Mouse (Mus musculus) embryonic facial prominence, embryonic 14.5 days (tissue): Measurements from ENCODE around the gene Rack1. TPM values are rescaled to one million over a fixed set of nuclear protein-coding genes. Genes with fewer than 3 reads are reported as not detected.

Experiments used
- ATAC-seq: fragments of 200-750 bp; cut with Nextera tagmentation; 2 replicates; pipeline ENCODE4 v1.8.0; 2017; ENCODE audit warnings: low read depth, moderate number of reproducible peaks, moderate TSS enrichment
- DNase-seq: peaks from one replicate; pipeline ENCODE4 v3.0.0-alpha.2; 2015; ENCODE audit warnings: low spot score
- H3K27ac ChIP-seq: fragments of 300-500 bp; sonication (generic); replicated peaks from 2 replicates; pipeline ENCODE4 v1.5.1; 2014; ENCODE audit warnings: low read depth, mild to moderate bottlenecking, low read length, moderate library complexity
- H3K27me3 ChIP-seq: fragments of 300-500 bp; sonication (generic); replicated peaks from 2 replicates; pipeline ENCODE4 v1.6.1; 2014; ENCODE audit warnings: low read length; ENCODE audit not compliant: control insufficient read depth, insufficient read depth
- H3K36me3 ChIP-seq: fragments of 300-500 bp; sonication (generic); 2 replicates; pipeline ENCODE4 v1.6.1; 2014; ENCODE audit warnings: low read length, mixed read lengths; ENCODE audit not compliant: control insufficient read depth, insufficient read depth
- H3K4me1 ChIP-seq: fragments of 300-500 bp; sonication (generic); 2 replicates; pipeline ENCODE4 v1.6.1; 2014; ENCODE audit warnings: antibody characterized with exemption, low read length; ENCODE audit not compliant: control insufficient read depth, insufficient read depth
- H3K4me2 ChIP-seq: fragments of 300-500 bp; sonication (generic); 2 replicates; pipeline ENCODE4 v1.6.1; 2014; ENCODE audit warnings: low read depth, mild to moderate bottlenecking, low read length, moderate library complexity, mixed read lengths
- H3K4me3 ChIP-seq: fragments of 300-500 bp; sonication (generic); 2 replicates; pipeline ENCODE4 v1.5.1; 2014; ENCODE audit warnings: low read depth, mild to moderate bottlenecking, low read length
- H3K9ac ChIP-seq: fragments of 300-500 bp; sonication (generic); 2 replicates; pipeline ENCODE4 v1.6.1; 2014; ENCODE audit warnings: low read depth, mild to moderate bottlenecking, low read length, moderate library complexity, mixed read lengths
- H3K9me3 ChIP-seq: fragments of 300-500 bp; sonication (generic); 2 replicates; pipeline ENCODE4 v1.6.1; 2016; ENCODE audit warnings: low read length; ENCODE audit not compliant: control insufficient read depth
- WGBS: fragments of 180-500 bp; shearing (Covaris S2); extraction: QIAGEN DNeasy Blood & Tissue Kit; methylation state at CpG from one replicate; pipeline ENCODE4 v1.1.7; 2014; 5-methylcytosine and 5-hydroxymethylcytosine counted together
- polyA plus RNA-seq: library from polyadenylated mRNA; unstranded; fragments of >200 nt; fragmentation: Nextera tagmentation; extraction: Ambion mirVana; gene quantifications from 2 replicates; pipeline ENCODE4 v1.2.1, GENCODE M21; 2014

The Rack1 gene
- polyA plus RNA-seq, 1 experiment from 2014 or later = 926 TPM

GRCm38 (mm10) chr11:48826752-48827096 lies 26.6 kb downstream of the Rack1 start:
- 1% methylated on average over 6 of the region's 6 CpGs for WGBS
- H3K4me1 ChIP-seq = peaks cover 13% of the 10 kb centered on the region
- H3K9ac ChIP-seq = peak overlapping the region; percentile 59
- H3K9me3 ChIP-seq = no peaks in the 10 kb centered on the region
- peak overlapping the region; percentile 64 for H3K4me2 ChIP-seq
- ATAC-seq = no peak
- H3K4me3 ChIP-seq = peak overlapping the region; percentile 51
- DNase-seq = no peak
- peaks cover 13% of the 10 kb centered on the region for H3K27me3 ChIP-seq
- peak overlapping the region; percentile 52 for H3K27ac ChIP-seq
- H3K36me3 ChIP-seq = no peaks in the 10 kb centered on the region

- no peaks in the 10 kb centered on the region for H3K9me3 ChIP-seq
- H3K4me1 ChIP-seq = peaks cover 13% of the 10 kb centered on the region
- H3K27me3 ChIP-seq = peaks cover 13% of the 10 kb centered on the region
- 43% methylated on average over 6 of the region's 6 CpGs for WGBS
- DNase-seq (no peak), ATAC-seq (no peak)
- no peak overlapping the region for H3K9ac ChIP-seq
- H3K36me3 ChIP-seq = no peaks in the 10 kb centered on the region
- no peak overlapping the region for H3K4me3 ChIP-seq
- H3K27ac ChIP-seq = no peak overlapping the region
- no peak overlapping the region for H3K4me2 ChIP-seq
These were observed 27.8 kb downstream of the Rack1 start for GRCm38 (mm10) chr11:48827926-48828325.

GRCm38 (mm10) chr11:48830279-48830678 lies 30.1 kb downstream of the Rack1 start:
- no peak overlapping the region for H3K9ac ChIP-seq
- 70% methylated on average over 2 of the region's 2 CpGs for WGBS
- H3K4me3 ChIP-seq = no peak overlapping the region

GRCm38 (mm10) chr11:48831273-48831672 lies 31.1 kb downstream of the Rack1 start:
- Histone ChIP-seq H3K36me3 (no peaks in the 10 kb centered on the region), H3K27me3 (no peaks in the 10 kb centered on the region), H3K27ac (no peak overlapping the region), H3K4me3 (no peak overlapping the region), H3K4me1 (peaks cover 3% of the 10 kb centered on the region; the same call in 1 of the 2 replicates), H3K9ac (no peak overlapping the region), H3K9me3 (no peaks in the 10 kb centered on the region), H3K4me2 (no peak overlapping the region)
- ATAC-seq (no peak), DNase-seq (no peak)
- 64% methylated on average over 2 of the region's 2 CpGs for WGBS

More at GRCm38 (mm10) chr11:48830279-48830678, 30.1 kb downstream of the Rack1 start:
- no peak overlapping the region for H3K4me2 ChIP-seq
- ATAC-seq (no peak), DNase-seq (no peak)
- no peaks in the 10 kb centered on the region for H3K9me3 ChIP-seq
- H3K4me1 ChIP-seq = peaks cover 3% of the 10 kb centered on the region; the same call in 1 of the 2 replicates
- no peaks in the 10 kb centered on the region for H3K36me3 ChIP-seq
- H3K27me3 ChIP-seq = no peaks in the 10 kb centered on the region
- H3K27ac ChIP-seq = no peak overlapping the region

- Histone ChIP-seq H3K27ac (no peak overlapping the region), H3K27me3 (no peaks in the 10 kb centered on the region), H3K36me3 (no peaks in the 10 kb centered on the region), H3K4me1 (peaks cover 3% of the 10 kb centered on the region), H3K9ac (0 out of 2 replicates have a peak overlapping the region, but pooled peaks have one; percentile 69), H3K4me2 (peak overlapping the region; percentile 71), H3K9me3 (no peaks in the 10 kb centered on the region), H3K4me3 (peak overlapping the region; percentile 72)
- 34% methylated on average over 9 of the region's 9 CpGs for WGBS
- DNase-seq = no peak
- ATAC-seq = 0 out of 2 replicates have a peak, but pooled peaks have one; percentile 3
These were observed 33.1 kb downstream of the Rack1 start for GRCm38 (mm10) chr11:48833078-48833730.

GRCm38 (mm10) chr11:48833731-48834639 lies 33.9 kb downstream of the Rack1 start:
- peak; percentile 93 for DNase-seq
- H3K4me3 ChIP-seq = peak overlapping the region; percentile 72
- H3K9ac ChIP-seq = peak overlapping the region; percentile 69
- no peaks in the 10 kb centered on the region for H3K36me3 ChIP-seq
- WGBS = under 1% methylated on average over 30 of the region's 30 CpGs
- peak overlapping the region; percentile 69 for H3K27ac ChIP-seq
- H3K4me2 ChIP-seq = peak overlapping the region; percentile 71
- ATAC-seq = peak; percentile 92
- peaks cover 8% of the 10 kb centered on the region for H3K4me1 ChIP-seq
- no peaks in the 10 kb centered on the region for H3K9me3 ChIP-seq
- H3K27me3 ChIP-seq = no peaks in the 10 kb centered on the region

GRCm38 (mm10) chr11:48835923-48836322 lies 35.8 kb downstream of the Rack1 start:
- no peak overlapping the region for H3K9ac ChIP-seq
- no peaks in the 10 kb centered on the region for H3K36me3 ChIP-seq
- no peak overlapping the region for H3K4me3 ChIP-seq
- 72% methylated on average over 6 of the region's 6 CpGs for WGBS
- H3K27me3 ChIP-seq = no peaks in the 10 kb centered on the region
- H3K9me3 ChIP-seq = no peaks in the 10 kb centered on the region
- H3K27ac ChIP-seq = no peak overlapping the region
- ATAC-seq (no peak), DNase-seq (no peak)
- peaks cover 8% of the 10 kb centered on the region for H3K4me1 ChIP-seq
- H3K4me2 ChIP-seq = no peak overlapping the region

- H3K27me3 ChIP-seq = no peaks in the 10 kb centered on the region
- H3K9me3 ChIP-seq = no peaks in the 10 kb centered on the region
- H3K4me1 ChIP-seq = peaks cover 8% of the 10 kb centered on the region
- 10% methylated on average over 11 of the region's 11 CpGs for WGBS
- ATAC-seq (no peak), DNase-seq (no peak)
- H3K9ac ChIP-seq = peak overlapping the region; percentile 72
- peak overlapping the region; percentile 78 for H3K4me3 ChIP-seq
- H3K4me2 ChIP-seq = peak overlapping the region; percentile 79
- H3K27ac ChIP-seq = no peak overlapping the region
- no peaks in the 10 kb centered on the region for H3K36me3 ChIP-seq
These were observed 36.8 kb downstream of the Rack1 start for GRCm38 (mm10) chr11:48836990-48837309.
